Mouse (Mus musculus) brain, embryonic 14.5 days (tissue): ENCODE data around the gene Col23a1.

ENCODE experiments used
- CTCF ChIP-seq: fragments of 200-500 bp; IDR thresholded peaks from 2 replicates; pipeline ENCODE4 v1.5.1; 2012; ENCODE audit warnings: inconsistent platforms, mild to moderate bottlenecking, moderate library complexity, borderline replicate concordance; ENCODE audit not compliant: insufficient read depth, insufficient read length; ENCODE audit errors: extremely low read depth
- POLR2A ChIP-seq: fragments of 200-500 bp; IDR thresholded peaks from 2 replicates; pipeline ENCODE4 v1.6.1; 2012; ENCODE audit warnings: mild to moderate bottlenecking, inconsistent platforms, borderline replicate concordance; ENCODE audit not compliant: poor library complexity, insufficient read depth, insufficient read length, severe bottlenecking; ENCODE audit errors: extremely low read depth

GRCm38 (mm10) chr11:51449881-51450280 is 160.2 kb downstream of the Col23a1 start:
- TF ChIP-seq CTCF (no peak), POLR2A (no peak)
